Mouse (Mus musculus) CD8-positive naive resting alpha-beta T cell, adult 2 months (primary cell): ENCODE results near the gene Lypla2.
A peak's percentile ranks its signal among the peaks of the same experiment; 100 is the strongest.
"Not testable (repeated sequence)": the region's sequence is repeated elsewhere in the genome, so short reads cannot be mapped to it uniquely, and the experiment has no call there.

Experiments used
- DNase-seq, 2 experiments: peaks; one replicate each; pipeline ENCODE4 v3.0.0; 2022; ENCODE audit warnings: low read depth in 2 of 2, low spot score in 2 of 2

Lypla2 gene

DNA sequence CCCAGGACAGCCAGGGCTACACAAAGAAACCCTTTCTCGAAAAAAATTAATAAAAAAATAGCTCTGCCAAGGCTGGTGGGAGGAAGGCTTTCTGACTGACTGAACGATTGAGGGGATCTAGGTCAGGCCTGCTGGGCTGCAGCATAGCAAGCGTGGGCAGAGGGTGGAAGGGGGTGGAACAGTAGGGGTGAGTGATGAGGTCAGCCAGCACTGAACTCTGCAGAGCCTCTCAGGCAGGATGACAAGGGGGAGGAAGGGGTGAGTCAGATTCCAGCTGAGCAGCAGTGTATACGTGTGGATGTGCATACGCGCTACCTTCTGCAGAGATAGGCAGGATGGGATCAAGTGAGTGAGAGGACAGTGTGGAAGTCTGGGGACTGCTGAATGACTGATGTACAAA is 22.5 kb downstream of the Lypla2 start:
- DNase-seq, result no peak

DNA sequence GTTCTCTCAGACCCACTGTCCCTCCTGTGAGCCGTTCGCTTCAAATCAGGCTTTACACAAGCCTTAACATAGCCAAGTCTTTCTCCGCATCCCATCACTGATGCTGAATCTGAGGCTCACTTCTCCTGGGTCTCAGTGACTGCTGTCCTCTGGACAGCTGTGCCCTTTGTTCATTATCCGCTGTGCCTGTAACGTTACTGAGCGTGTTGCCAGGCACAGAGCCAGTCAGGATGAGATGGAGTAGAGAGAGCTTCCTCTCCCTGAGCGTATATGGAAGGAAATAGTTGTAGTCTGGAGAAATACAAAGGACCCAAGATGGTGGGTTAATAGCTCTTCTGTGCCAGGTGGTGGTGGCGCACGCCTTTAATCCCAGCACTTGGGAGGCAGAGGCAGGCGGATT is 23.0 kb downstream of the Lypla2 start:
- no peak for DNase-seq

DNA sequence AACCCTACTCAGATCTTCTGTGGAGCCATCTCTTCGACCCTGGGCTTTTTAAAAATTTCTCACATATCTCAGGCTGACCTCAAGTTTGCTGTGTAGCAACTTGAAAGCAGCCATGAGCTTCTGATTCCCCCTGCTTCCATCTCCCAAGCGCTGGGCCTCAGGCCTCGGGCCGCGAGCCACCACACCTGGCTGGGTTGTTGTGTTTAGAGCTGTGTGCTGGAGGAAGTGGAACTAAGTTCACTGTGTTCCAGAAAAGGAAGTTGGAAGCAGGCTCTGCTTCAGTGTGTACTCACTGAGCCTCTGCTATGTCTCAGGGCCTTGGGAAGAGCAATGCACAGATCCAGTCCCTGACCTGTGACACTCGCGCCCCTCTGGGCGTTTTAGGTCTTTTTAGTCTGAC is 24.3 kb downstream of the Lypla2 start:
- no peak for DNase-seq

DNA sequence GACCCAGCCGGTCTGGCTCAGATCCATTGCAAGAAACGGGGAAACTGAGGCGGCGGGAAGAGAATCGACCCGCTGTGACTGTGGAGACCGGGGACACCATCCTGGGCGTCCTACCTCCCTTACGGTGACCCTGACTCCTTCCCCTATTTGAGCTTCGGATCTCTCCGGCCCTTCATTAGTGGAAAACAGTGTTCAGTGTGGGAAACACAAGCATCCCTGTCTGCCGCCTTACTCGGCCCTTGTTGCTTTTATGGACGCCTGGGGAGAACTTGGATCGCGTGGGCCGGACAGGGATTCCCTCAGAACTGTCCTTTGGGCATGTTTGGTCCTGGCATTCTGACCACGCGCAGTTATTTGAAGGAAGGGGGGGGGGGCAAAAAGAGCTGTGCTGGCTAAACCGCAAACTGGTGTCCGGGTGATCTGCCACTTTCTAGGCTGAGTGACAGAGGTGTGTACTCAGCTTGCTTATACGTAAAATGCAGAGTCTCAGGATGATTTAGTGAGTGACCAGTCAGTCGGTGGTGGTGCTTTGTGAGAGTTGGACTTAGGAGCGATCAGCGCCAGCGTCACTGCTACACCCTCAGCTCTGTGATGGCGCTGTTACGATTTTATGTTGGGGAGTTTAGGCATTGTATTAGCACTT is 25.6 kb downstream of the Lypla2 start:
- no peak for DNase-seq

DNA sequence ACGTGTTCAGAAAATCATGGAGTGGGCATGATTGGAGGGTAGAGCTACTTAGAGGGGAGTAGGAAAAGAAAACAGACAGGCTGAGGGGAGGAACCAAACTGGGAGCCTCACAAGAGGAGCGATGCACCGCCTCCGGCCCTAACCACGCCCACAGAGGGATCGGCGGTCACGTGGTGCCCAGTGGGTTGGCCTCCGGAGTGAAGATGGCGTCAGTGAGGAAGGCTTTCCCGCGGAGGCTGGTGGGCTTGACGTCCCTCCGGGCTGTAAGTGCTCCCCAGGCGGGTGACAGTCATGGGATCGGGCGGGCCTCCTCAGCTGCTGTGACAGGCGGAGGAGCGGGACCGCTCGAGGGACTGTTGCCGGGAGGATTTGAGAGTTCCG is 26.2 kb downstream of the Lypla2 start, which contains the start of gene Hmgcl:
TSS of gene Hmgcl (plus strand) at position 171 of the 381 bp plus-strand sequence.
- peak; percentile 86 to 93 for DNase-seq

DNA sequence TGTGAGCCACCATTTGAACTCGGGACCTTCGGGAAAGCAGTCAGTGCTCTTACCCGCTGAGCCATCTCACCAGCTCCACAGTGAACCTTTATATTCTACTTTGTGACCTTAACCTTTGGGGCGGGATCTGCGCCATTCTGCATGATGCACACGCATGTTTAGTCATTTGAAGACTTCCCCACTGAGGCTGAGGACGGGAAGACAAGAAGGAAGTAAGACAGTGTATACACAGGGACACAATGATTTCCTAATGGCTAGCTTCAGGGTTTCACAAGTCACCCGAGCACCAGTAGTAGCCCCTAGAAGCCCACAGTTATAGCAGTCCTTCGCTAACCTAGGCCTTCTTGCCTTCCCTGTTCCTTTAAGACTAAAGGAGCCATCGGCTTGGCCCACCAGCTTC is 26.7 kb downstream of the Lypla2 start:
- no peak for DNase-seq

DNA sequence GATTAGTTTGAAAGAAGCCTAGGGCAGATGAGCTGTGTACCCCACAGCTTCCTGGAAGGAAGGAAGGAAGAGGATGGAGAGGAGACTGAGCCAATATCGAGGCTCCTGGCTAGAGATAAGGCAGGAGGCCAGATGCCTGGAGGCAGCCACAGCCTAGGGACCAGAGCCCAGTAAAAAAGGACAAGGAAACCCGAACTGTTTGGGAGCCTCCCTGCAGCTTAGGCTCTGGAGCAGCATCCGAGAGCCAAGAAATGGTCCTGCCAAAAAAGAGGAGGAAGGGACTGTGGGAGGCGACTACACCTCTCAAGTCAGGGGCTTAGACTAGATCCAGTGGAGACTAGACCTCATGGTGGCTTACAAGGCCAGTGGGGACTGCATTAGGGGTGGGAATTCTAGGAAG is 29.0 kb downstream of the Lypla2 start:
- DNase-seq, result no peak

DNA sequence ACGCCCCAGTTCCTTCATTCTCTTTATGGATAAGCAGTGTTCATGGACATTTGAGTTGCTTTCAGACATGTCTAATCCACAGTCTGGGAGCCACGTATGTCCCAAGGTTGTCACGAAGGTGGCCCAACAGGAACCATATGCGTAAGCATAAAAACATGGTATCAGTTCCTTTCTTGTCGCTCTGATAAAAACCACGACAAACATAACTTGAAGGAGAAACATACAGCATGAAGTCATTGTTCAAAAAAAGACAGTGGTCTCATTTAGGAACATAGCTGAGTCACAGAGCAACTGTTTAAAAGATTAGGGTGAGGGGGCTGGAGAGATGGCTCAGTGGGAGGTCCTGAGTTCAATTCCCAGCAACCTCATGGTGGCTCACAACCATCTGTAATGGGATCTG is 30.2 kb downstream of the Lypla2 start:
- no peak for DNase-seq

DNA sequence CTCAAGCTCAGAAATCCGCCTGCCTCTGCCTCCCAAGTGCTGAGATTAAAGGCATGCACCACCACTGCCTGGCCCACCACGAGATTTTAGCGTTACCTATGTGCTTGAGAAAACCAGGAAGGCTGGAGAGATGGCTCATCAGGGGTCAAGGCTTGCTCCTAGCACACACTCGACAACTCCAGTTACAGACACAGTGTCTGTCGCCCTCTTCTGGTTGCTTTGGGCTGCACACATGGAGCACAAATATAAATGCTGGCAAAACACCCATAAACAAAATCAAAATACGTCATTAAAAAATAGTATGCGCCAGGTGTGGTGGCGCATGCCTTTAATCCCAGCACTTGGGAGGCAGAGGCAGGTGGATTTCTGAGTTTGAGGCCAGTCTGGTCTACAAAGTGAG is 31.4 kb downstream of the Lypla2 start:
- not testable (repeated sequence) for DNase-seq

DNA sequence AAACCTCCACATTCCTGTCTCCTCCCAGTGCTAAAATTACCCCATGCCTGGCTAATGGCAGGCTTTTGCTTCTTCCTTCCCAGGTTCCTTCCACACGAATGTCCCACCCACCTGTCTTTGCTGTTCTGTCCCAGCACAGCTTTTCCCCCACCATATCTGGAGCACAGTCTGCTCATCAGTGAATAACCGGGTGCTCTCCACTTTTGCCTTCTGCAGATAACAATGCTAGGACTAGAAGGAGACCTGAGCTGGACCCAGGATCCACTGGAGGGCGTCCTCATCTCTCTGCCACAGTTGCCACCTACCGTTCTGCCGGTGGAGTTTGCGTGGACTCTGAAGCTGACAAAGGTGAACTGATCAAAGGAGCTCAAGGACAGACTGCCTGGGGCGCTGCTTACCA is 33.6 kb downstream of the Lypla2 start:
- DNase-seq, result no peak

DNA sequence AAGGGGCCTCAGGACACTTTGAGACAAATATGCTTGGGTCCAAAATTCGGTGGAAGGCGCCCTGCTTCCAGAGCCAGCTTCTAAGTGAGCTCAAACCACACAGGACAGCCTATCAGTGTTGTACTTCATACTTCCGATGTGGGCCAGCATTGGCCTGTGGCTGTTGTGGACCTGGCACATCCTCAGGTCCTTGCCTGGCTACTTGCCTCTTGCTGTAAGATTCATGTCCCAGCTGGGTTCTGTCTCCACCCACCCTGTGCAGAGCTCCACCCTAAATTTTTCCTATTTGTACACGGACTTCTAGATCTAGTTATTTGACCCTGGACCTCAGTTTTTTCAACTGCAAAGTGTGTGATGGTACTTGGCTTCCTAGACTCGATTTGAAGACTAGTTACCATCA is 36.9 kb downstream of the Lypla2 start:
- DNase-seq, result no peak

DNA sequence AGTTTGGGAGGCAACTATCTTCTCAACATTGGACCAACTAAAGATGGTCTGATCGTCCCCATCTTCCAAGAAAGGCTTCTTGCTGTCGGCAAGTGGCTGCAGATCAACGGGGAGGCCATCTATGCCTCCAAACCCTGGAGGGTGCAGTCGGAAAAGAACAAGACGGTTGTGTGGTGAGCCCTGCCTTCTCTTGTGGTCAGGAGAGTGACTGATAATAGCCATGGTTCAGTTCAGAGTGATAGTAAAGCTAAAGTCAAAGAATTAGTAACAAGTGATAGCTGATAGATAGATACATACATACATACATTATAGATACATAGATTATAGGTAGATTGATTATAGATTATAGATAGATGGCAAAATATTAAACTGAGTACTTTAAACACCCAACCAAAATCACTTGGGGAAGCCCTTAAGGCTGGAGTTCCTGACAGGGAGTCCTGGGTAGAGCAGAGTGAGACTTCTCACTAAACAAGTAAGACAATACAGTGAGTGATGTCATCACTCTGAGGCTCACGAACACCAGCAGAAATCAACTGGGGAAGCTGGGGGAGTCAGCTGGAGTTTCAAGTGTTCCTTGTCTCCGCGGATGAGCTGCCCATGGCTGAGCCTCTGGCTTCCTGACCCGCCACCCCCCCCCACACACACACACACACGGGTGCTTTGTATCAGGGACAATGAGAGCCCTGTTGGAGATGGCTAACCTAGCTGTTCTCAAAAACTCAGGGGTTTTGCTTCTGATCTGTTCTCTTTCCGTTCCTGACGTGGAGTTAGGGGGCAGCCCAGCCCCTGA is 37.5 kb downstream of the Lypla2 start:
- DNase-seq, result no peak

DNA sequence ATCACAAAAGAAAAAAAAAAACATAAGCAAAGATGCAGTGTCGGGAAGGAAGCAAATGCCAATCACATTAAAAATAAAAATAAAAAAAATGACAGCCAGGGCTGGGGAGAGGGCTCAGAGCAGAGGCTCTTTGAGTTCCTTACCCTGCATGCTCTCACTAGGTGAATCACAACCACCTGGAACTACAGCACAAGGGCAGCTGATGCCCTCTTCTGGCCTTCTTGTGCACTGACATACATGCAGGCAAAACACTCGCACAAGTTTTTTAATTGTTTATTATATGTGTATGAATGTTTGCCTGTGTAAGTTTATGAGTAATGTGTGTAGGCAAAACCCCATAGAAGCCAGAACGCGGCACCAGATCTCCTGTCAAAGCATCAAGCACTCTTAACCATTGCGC is 40.6 kb downstream of the Lypla2 start:
- peak; percentile 29 to 46 for DNase-seq

DNA sequence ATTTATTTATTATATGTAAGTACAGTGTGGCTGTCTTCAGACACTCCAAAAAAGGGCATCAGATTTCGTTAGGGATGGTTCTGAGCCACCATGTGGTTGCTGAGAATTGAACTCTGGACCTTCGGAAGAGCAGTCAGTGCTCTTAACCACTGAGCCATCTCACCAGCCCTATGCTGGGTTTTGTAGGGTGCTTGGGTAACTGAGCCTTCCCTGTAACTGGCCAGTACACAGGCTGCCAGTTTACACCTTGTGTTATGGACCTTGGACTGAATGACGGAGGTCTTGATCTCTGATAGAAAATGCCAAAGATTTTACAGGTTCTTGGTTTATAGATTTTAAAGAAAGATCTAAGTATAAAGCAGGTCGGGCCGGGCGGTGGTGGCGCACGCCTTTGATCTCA is 42.2 kb downstream of the Lypla2 start:
- DNase-seq, result no peak

DNA sequence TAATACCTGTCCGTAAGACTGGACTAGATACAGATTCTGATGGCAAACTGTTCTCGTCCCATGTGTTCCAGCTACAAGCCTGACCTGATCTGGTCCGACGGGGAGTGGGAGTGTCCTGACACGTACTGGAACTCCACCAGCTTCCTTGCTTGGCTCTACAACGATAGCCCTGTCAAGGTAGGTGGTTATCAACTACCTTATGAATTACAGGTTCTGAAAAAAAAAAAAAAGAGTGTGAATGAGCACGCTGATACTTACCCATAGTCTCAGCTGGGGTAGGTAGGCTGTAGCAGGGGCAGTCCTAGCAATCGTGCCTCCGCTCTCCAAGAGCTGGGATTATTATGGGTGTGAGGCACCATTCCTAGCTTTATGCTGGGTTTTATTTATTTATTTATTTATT is 42.6 kb downstream of the Lypla2 start:
- DNase-seq, result no peak

DNA sequence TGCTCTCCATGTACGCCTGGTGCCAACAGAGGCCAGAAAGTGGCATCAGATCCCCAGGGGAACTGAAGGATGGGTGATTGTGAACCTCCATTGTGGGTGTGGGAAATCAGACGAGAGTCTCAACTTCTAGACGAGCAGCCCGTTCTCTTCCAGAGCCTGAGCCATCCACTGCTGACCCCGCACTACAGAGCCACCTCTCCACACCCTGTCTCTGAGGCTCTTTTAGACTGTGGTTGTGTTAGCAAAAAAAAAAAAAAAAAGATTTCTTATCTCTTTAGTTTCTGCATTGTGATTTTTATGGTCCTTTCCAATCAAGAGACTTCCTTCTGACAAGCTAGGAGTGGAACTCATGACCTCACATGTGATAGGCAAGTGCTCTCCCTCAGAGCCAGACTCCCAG is 43.0 kb downstream of the Lypla2 start:
- DNase-seq, result no peak

DNA sequence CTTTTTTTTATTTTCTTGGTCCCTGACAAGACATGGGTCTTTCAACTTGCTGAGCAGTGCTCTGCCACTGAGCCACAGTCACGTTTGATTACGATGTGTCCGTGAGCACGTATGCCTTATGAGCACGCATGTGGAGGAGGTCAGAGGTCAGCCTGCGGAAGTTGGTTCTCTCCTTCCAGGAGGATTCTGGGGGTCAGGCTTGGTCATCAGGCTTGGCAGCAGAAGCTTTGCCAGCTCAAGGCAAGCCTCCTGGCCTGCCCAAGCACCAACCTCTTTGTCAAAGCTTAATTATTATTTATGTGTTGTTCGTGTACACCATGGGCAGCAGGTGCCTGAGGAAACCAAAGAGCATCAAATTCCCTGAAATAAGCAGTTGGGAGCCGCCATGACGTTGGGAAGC is 44.0 kb downstream of the Lypla2 start:
- no peak for DNase-seq

DNA sequence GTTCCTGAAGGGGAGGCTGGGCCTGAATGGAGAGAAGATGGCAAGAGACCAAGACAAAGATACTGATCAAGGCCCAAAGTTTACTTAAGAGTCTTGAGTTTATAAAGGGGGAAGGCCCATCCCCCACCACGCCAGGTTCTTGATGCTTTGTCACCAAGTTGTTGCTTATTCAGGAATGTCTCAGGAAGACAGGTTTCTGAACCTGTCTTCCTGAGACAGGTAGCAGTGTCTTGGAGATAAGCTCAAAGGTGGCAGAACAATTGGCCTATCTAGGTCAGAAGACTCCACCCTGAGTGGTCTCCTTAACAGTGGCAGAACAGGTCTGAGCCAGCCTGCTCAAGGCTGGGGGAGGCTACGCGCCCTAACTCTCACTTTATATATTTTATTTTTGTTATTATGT is 45.6 kb downstream of the Lypla2 start:
- no peak for DNase-seq

DNA sequence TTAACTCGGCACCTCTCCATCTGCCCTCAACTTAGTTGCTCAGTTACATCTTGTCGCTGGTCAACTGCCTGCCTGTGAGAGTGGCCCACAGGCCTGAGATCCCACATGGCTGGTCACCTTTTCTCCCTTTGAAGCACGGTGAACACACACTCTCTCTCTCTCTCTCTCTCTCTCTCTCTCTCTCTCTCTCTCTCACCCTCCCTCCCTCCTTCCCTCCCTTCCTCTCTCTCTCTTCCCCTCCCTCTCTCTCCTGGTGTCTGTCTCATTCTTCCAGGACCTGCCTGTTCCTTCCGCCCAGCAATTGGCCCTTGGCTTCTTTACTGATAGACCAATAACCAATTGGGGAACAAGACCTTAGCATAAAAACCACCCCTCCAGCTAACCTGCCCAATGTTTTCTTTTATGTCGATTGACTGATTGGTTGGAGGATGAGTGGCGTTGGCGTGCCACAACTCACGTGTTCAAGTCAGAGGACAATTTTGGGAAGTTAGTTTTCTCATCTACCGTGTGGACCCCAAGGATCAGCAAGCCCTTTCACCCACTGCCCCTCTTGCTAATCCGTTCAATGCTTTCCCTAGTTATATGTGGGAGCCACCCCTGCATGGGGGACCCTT is 46.1 kb downstream of the Lypla2 start:
- no peak for DNase-seq

DNA sequence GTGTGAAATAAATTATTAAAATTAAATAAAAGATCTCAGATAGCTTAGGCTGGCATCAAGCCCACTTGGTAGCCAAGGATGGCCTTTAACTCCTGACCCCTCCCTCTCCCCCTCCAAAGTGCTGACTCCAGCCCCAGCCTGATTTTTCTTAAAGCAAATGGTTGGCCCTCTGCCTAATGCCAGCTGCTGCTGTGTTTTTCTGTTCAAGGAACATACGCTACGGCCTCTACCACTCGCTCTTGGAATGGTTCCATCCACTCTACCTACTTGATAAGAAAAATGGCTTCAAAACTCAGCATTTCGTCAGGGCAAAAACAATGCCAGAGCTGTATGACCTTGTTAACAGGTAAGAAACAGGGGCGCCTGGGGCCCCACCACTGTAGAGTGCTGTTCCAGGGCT is 47.1 kb downstream of the Lypla2 start:
- DNase-seq, result no peak

DNA sequence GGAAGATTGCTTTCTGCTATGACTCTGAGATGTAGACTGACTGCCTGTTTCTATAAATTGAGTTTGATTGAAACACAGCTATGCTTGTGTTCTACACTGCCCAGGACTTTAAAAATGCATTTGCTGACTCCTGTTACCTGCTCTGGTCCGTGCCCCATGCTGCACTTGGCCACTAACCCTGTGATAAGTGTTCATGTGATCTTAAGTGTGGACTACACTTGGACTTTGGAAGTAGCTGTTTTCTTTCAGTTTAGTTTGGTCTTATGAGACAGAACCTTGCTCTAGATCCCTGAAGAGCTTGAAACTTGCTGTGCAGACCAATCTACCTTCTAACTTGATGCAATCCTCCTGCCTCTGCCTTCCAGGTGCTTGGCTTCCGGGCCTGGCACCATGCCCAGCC is 48.0 kb downstream of the Lypla2 start:
- no peak for DNase-seq

DNA sequence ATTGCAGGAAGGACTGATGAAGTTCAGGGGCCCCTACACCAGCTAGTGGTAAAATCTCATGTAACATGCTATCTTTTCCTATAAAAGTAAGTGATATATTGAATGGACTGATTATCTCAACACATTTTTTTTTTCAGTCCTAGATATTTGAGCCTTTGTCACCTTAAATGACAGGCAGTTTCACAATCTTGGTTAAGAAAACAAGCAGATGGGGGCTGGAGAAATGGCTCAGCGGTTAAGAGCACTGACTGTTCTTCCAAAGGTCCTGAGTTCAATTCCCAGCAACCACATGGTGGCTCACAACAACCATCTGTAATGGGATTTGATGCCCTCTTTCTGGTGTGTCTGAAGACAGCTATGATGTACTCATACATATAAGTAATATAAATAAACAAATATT is 50.2 kb downstream of the Lypla2 start:
- DNase-seq, result no peak
